Mouse (Mus musculus) left cerebral cortex, postnatal 25 days (tissue): ENCODE measurements around the gene Mpig6b. TPM values are rescaled to one million over a fixed set of nuclear protein-coding genes. Genes with fewer than 3 reads are reported as not detected.

Experiments
- DNase-seq, 2 experiments: peaks; one replicate each; pipeline ENCODE4 v3.0.0; 2022; ENCODE audit warnings: low spot score in 2 of 2, mixed read lengths in 1 of 2
- intact Hi-C: fragments of 180-260 bp; cut with DNase I; formaldehyde crosslinking; loops from one replicate; pipeline ENCODE4 v1.15.1; 2025
- total RNA-seq, 2 experiments: library from RNA; stranded (reverse); gene quantifications; 2 replicates each; pipeline ENCODE4 v1.2.3; 2021

Gene Mpig6b
- total RNA-seq, 2 experiments from 2014 or later = not detected

DNA sequence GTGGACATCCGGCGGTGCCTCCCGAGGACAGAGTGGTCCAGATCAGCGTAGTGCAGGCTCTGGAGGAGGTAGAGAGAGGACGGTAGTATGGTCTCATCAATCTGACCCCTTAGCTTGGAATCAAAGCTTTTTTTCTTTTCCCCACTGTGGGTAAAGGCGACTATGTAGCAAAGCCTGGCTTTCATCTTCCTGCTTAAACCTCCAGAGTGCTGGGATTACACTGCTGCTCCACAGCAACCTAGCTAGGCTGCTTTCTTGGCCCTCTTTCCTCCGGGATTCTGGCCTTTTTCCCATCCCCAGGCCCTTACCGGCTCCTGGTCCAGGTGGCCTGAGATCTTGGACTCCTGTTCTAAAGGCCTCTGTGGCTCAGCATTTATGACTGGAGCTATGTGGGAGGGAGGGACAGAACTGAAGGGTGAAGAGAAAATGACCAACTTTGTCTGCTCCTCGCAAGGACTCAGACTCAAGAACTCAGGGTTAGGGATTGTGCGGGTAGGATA is 1.6 kb downstream of the Mpig6b start:
- DNase-seq = no peak
- intact Hi-C loops = no loop called here

DNA sequence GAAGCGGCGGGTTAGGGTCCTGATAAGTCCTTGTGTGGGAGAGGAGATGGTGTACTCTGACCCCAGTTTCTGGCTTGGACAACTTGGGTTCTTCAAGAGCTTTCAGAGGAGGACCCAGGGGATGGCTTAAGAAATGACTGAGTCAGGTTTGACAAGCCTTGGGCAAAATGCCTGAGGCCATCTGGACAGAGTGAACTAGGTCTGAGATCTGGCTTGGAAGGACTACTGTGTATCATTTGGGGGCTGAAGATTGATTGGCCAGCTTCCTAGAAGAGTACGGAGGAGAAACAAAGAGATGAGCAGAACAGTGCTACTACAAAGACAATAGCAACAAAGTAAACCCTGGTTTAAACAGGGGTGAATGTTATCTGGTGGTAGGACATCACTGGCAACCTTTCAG is 2.5 kb downstream of the Mpig6b start:
- intact Hi-C loops = no loop called here
- DNase-seq = no peak

DNA sequence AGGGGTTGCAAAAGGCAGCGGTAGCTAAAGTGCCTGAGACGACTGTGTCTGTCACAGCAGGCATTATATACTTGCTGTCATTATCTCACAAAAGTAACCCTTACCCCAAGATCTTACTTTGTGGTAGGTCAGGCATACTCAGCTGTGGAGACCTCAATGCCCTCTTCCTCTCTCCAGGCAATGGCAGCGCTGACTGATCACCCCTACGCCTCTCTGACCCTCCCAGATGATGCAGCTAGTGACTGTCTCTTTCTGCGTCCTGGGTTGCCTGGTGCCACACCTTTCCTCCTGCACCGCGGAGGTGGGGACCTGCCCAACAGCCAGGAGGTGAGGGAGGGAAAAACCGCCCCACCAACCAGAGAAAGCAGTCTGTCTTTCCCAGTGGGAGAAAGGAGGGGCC is 4.7 kb downstream of the Mpig6b start:
- intact Hi-C loops = no loop called here
- no peak for DNase-seq

GRCm38 (mm10) chr17:35060737-35061297 is 5.2 kb downstream of the Mpig6b start:
- no peak for DNase-seq
- intact Hi-C loops = no loop called here

DNA sequence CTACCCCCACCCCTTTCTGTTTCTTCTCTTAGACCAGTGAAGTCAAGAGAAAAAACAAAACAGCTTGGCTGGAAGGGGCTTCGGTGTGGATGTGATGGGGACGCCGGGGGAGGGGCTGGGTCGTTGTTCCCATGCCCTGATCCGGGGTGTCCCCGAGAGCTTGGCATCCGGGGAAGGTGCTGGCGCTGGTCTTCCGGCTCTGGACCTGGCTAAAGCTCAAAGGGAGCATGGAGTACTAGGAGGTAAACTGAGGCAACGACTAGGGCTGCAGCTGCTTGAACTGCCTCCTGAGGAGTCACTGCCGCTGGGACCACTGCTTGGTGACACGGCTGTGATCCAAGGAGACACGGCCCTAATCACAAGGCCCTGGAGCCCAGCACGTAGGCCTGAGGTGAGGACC is 5.9 kb downstream of the Mpig6b start:
- intact Hi-C loops = no loop called here
- DNase-seq = no peak

GRCm38 (mm10) chr17:35058911-35059892 is 6.8 kb downstream of the Mpig6b start, which contains the start of gene Ddah2:
Gene Ddah2 (plus strand): TSS chr17:35059035.
- intact Hi-C loops = loop anchor here (1.0 kb wide), 1 partner anchor 38 kb away; no protein-coding TSS in a partner anchor
- peak; percentile 59 to 71 for DNase-seq

GRCm38 (mm10) chr17:35058316-35058715 is 7.7 kb downstream of the Mpig6b start:
- intact Hi-C loops = no loop called here
- no peak for DNase-seq

- intact Hi-C loops = no loop called here
- no peak for DNase-seq
Measured at GRCm38 (mm10) chr17:35057090-35057489, 8.9 kb downstream of the Mpig6b start.

DNA sequence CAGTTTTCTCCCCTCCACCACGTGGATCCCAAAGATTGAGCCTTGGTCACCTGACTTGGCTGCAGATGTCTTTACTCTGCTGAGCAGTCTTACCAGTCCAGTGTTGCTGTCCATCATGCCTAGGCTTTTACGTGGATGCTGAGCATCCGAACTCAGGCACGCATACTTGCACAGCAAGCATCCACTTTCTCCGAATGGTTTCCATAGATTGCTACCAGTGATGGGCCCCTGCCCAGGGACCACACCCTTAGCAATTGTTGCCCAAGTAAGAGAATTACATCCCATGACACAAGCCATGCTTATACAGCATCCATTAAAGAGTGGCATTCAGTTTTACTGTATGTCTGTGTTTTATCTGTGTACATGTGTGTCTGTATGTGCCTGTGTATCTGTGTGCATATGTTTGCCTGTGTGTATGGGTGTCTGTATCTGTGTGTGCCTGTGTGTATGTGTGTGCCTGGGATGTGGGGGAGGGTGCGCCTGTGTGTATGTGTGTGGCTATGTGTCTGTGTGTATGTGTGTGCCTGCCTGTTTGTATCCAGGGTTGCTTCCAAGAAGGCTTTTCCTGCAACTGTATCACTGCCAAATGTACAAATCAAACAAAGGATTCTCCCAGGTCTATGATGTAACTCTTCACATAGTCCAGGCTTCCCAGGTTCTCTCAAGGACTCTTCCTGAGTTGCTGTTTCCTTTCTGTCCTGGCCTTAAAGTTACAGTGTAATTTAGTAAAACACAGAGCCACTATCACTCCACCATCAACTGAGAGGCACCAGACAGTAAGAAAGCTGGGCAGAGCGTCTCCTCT is 10.1 kb downstream of the Mpig6b start:
- no peak for DNase-seq
- intact Hi-C loops = no loop called here

GRCm38 (mm10) chr17:35052271-35052798 is 13.6 kb downstream of the Mpig6b start:
- intact Hi-C loops = no loop called here
- no peak for DNase-seq

- intact Hi-C loops = no loop called here
- DNase-seq = peak in 1 of 2 experiments; percentile 18
Measured at GRCm38 (mm10) chr17:35051156-35052086, 14.6 kb downstream of the Mpig6b start.

GRCm38 (mm10) chr17:35050126-35050750 is 15.7 kb downstream of the Mpig6b start:
- DNase-seq = no peak

DNA sequence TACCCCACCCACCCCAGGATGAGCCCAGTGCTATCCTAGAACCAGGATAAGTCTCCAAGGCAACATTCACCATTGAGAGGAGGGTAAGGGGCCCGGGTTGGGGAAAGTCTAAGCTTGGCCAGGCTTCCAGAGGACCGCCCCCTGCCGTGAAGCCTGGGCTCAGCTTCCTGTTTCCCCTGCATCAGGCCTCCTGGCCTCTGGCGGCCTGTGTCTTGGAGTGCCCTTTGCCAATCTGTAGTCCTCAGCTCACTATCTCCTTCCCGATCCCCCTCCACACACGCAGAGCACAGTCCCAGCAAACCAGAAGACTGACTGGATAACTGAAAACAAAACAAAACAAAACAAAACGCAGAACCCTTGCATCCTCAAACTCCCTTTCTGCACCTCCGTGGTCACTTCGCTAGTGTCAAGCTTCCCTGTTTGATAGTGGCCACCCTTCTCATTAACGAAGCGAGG is 16.4 kb downstream of the Mpig6b start, which contains the start of gene Clic1:
Clic1 (plus strand) TSS at position 406 of the 456 bp plus-strand sequence.
- intact Hi-C loops = no loop called here
- no peak for DNase-seq

More at GRCm38 (mm10) chr17:35050126-35050750, 15.7 kb downstream of the Mpig6b start:
- intact Hi-C loops = no loop called here

- no peak for DNase-seq
- intact Hi-C loops = no loop called here
Measured at GRCm38 (mm10) chr17:35048932-35049440, 17.0 kb downstream of the Mpig6b start.

DNA sequence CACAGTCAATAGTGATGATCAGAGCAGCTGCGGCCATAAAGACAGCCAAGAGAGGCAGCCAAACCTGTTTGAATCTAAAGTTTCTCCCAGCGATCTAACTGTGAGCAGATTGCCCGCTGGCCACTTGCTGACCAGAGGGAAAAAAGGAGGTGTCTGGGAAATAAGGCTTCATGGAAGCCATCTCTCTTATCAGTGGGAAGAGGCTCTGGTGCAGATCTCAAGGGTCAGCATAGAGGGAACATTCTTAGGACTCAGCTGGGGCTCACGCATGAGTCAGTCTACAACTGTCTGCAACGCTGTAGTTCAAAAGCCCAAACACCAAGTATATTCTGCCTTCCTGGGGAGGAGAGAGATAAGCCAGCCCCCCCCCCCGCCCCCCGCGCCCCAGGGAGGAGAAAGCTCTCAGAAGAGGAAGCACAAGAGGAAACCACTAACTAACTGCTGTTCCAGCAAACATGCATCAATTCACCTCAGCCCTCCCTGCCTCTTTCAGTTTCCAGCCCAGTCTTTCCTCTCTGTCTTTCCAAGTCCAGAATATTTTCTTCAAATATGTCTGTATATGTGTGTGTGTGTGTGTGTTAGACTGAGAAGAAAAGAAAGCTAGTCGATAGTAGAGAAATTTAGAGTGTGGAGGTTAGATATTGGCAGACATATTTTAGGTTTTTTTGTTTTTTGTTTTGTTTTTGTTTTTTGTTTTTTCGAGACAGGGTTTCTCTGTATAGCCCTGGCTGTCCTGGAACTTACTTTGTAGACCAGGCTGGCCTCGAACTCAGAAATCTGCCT is 17.6 kb downstream of the Mpig6b start:
- no peak for DNase-seq
- intact Hi-C loops = no loop called here

DNA sequence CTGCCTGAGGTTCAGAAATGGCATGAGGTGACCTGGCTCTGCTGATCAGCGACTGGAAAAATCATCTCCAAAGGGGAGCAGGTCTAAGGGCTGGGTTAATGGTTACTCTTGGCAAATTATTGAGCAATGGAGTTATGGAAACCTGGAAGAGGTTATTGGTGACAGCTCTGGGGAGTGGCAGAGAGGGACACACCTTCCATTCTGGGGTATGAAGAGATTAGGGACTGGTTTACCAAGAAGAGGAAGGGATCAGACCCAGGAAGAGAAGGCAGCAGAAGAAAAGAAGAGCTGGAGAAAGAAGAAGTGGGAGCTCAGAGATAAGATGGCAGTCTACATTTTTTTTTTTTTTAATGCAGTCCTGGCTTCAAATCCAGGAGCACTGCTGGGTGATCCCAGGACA is 18.3 kb downstream of the Mpig6b start:
- DNase-seq = no peak
- intact Hi-C loops = no loop called here
